Mouse (Mus musculus) adrenal gland, adult 18-20 months (tissue): ENCODE data around the gene Tnnt3. TPM values are rescaled to one million over a fixed set of nuclear protein-coding genes. Genes with fewer than 3 reads are reported as not detected.

Experiments
- DNase-seq, 2 experiments: peaks; one replicate each; pipeline ENCODE4 v3.0.0; 2021 to 2022; ENCODE audit warnings: low spot score in 2 of 2
- total RNA-seq, 2 experiments: library from RNA; stranded (reverse); gene quantifications; 1 replicate in 1 of 2; 2 replicates in 1 of 2; pipeline ENCODE4 v1.2.3; 2021

Tnnt3 gene
- total RNA-seq, 2 experiments from 2014 or later: 0.83 to 16.2 TPM

DNA sequence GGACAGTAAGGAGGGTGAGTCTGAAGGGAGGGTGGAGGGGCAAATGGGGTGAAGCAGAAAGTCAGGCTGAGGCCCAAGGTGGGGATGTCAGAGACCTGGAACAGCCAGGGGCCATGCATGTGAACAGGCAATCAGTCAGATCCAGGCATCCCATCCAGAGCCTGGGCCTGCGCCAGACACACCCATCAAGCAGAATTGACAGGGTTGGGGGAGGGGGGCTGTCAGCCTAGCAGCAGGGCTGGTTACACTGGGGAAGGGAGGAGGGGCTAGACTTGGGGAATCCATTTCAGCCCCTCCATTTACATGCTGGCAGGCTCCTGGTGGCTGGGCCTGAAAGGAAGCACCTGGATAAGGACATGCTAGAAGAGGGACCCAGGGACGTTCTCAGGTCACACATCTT, 7.3 kb downstream of the Tnnt3 start:
- DNase-seq: no peak

- no peak for DNase-seq
Measured at GRCm38 (mm10) chr7:142506501-142506900, 7.9 kb downstream of the Tnnt3 start.

- DNase-seq: no peak
Measured at GRCm38 (mm10) chr7:142507453-142507852, 8.8 kb downstream of the Tnnt3 start.

GRCm38 (mm10) chr7:142509518-142509917, 10.9 kb downstream of the Tnnt3 start:
- DNase-seq: no peak

- DNase-seq: no peak
Measured at GRCm38 (mm10) chr7:142510021-142510777, 11.6 kb downstream of the Tnnt3 start.

DNA sequence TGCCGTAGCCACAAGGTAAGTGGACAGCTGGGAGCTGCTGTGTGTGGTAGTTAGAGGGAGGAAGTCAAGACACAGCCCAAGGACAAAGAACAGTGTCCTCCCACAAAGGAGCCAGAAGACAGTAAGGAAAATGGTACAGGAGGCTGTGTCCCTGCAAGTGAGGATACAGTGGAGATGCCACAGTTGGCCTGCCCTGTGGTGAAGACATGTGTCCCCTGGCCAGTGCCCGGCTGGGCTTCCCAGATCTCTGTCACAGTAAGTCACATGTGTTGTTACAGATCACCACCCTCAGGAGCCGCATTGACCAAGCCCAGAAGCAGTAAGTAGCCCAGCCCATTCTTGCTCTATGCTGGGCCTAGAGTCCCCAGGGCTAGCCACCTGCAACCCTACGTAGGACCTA, 15.4 kb downstream of the Tnnt3 start:
- no peak for DNase-seq

DNA sequence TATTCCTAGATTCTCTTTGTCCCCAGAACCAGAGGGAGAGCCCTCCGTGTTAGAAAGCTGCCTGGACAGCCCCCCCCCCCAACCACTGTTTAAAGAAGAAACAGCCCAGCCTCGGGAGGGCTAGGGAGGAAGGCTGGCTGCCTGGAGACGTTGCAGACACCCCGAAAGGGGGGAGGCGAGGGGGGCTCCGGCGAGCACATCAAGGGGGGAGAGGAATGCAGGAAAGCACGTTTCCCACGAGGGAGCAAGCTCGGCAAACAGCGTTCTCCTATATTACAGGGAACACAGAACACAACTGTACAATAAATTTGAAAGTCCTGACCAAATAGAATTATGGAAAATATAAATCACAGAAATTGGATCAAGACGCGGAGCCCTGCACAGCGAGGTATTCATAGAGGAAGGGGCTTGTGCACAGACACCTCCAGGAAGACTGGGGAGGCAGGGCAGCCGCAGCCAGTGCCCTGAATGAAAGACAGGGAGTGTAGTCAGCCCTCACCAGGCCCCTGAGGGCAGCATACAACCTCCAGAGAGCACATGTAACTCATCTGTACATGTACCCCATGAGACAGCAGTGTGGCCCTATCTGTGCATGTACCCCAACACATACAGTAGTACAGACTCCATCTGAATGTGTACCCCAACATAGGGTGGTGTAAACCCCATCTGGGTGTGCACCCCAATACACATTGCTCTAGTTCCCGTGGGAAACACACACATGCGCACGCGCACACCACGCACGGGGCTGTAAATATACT, 17.8 kb downstream of the Tnnt3 start:
- DNase-seq: no peak

GRCm38 (mm10) chr7:142517531-142517930, 18.9 kb downstream of the Tnnt3 start:
- DNase-seq: no peak

DNA sequence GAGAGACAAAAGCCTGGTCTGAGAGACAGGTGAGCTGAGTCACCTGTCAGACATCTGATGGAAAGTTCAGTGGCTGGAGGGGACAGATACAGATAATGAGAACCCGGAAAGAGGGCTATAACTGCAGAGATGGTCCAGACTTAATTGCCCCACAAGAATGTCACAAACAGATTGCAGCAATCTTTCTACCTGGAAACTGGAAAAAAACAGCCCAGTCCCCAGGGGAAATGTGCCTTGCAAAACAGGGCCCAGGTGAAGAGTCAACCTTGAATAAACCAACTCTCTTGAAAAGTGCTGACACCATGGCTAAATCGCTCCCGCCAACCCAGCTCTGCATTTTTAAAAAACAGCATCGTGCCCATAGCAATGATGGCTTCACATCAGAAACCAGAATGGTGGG, 21.7 kb downstream of the Tnnt3 start:
- DNase-seq: no peak

DNA sequence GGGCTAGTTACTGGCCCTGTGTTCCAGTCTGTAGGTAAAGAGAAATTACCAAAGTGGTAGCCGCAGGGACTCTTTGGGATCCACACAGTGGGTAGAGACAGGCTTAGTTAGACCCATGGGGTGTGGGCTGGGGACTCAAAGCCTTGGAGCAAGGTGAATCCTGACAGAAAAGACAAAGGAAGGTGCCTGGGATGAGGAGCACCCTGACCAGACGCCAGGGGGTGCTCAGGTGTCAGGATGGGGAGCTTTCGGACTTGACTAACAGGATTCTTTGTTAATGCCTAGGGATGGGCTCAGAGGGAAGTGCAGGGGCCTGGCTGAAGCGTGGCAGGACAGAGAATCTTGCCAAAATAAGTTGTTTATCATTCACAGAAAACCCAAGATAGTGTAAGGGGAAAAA, 23.7 kb downstream of the Tnnt3 start:
- no peak for DNase-seq

DNA sequence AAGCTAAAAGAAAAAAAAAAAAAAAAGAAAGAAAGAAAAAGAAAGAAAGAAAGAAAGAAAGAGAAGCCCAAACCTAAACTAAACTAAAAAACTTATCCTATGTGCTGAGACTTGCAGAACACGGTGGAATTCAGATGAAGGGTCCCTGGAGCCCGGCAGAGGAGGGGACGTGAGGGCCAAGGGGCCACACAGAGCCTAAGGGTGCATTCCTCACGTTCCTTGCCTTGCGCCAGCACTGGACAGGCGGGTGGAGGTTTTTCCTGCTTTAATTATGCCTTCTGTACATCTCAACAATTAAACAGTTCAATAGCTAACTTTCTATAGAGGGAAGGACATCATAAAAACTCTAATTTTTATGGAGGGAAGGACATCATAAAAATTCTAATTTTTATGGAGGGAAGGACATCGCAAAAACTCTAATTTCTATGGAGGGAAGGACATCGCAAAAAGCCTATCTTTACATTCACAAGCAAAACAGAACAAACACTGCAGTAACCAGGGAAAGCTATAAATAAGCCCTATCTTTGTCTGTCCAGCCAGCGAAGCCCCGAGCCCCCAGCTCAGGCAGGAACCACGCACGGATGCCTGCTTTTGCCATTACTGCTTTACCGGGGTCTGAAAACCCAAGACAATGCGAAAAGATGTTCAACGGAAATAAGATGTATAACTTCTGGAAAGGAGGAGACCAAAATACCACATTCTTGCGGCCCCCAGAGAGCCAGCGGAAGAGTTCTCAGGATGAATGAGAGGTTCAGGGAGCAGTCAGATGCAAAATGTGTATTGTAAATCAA, 24.8 kb downstream of the Tnnt3 start:
- no peak for DNase-seq

DNA sequence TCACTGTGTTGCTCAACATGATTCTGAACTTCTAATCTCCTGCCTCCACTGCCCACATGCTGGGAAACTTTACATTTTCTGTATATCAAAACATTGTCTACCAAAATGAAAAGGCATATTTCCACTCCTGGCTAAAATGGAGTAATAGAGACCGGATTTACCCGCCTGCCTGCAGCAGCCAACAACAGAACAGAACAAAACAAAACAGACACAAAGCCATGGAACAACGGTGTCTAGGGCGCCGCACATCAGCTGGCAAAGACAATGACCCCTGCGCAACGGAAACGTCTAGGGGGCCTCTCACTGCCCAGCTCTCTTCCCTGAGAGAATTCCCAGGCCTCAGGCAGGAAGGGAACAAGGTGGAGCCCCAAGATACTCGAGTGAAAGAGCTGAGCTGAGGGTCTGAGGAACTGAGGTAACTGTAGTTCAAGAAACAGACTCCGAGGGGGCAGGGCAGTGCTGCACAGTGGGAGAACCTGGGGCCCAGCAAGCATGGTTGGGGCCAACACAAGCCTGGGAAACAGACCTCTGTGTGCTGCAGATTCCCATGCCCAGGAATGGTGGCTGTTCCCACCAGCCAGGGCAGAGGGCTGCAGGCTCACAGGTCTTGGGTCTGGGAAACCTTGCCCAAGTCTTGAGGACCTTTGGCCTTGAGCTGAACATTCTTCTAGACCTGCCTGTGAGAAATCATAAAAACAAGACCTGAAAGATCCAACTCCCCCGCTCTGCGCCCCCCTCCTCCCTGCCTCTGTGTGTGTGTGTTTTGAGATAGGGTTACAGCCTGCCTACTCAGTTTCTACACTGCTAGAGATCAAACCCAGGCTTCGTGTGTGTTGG, 26.9 kb downstream of the Tnnt3 start:
- DNase-seq: no peak

GRCm38 (mm10) chr7:142529350-142529749, 30.7 kb downstream of the Tnnt3 start:
- DNase-seq: no peak

DNA sequence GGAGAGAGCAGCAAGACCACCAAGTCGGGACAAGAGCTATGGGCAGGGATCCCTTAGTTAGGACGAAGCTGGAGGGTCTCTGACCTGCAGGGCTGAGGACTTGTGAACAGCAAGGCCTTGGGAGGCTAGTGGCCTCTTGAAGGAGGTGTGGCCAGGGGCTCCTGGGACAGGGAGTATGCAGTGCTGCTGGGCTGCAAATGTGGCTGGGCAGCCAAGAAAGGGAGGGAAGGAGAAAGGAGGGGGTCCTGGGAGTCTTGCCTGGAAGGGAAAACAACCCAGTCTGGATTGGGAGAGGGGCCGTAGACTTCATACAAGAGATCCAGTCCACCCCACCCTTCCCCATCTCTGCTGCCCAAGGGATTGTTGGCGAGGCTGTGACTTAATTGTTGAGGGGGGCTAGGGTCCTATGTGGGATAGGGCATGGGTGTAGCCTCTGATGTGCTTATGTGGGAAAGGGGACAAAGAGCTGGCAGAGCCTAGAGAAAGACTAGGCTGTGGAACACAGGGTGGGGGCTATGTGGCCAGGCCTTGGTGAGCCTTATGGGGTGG, 33.4 kb downstream of the Tnnt3 start:
- DNase-seq: no peak

DNA sequence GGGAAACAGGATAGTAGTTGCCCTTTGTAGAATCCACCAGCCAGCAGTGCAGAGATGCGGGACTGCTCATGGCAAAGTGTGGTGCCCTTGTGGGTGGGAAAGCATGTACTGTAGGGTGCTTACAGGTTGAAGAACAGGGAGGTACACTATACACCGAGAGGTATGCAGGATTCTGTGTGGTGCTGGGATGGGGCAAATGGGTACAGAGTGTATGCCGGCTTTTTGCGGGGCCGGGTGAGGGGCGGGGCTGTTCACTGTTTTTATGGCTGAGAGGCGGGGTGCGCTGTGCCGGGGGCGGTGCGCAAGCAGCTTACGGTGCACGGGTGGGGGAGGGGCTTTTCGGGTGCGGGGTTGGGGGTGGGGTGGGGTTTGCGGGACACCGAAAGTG, 34.0 kb downstream of the Tnnt3 start, which contains the start of gene Mrpl23:
Gene Mrpl23 (plus strand): TSS at position 16 of the 388 bp plus-strand sequence.
- no peak for DNase-seq

- DNase-seq: peak; percentile 89 to 92
Measured at GRCm38 (mm10) chr7:142533059-142533855, 34.6 kb downstream of the Tnnt3 start.

GRCm38 (mm10) chr7:142535116-142535515, 36.5 kb downstream of the Tnnt3 start:
- DNase-seq: no peak

GRCm38 (mm10) chr7:142535832-142536231, 37.2 kb downstream of the Tnnt3 start:
- DNase-seq: no peak

DNA sequence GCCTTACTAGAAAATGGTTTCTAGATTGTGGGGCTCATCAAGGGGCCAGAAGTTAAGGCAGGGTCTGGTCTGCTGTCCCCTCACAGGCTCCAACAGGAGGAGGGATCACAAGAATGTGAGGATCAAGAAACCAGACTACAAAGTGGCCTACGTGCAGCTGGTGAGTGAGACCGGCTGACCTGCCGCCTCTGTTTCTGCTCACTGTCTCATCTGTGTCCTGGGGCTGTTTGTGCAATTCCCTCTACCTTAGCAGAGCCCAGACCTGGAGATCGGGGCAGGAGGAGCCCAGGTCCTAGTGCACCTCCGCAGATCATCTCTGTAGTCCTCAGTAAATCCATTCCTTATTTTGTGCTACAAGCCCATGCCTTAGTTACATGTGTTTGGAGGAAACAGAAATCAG, 38.5 kb downstream of the Tnnt3 start:
- no peak for DNase-seq

DNA sequence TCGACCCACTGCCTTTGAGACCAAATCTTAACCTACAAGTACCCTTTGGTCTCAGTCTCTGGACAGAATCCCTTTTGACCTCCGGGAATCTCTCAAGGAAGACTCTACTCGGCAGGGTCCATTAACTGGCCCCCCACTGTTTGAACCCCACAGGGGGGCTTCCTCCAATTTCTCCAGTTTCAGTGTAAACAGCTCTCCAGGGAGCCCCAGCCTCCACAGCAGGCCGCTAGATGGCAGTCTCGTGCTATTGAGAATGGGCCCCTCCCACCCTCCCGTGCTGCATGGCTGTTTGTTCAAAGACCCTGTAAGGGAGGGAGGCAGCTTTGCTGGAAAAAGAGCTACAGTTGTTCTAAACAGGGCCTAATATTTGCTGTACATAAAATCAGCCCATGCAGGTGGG, 39.2 kb downstream of the Tnnt3 start:
- DNase-seq: peak; percentile 57 to 59
